Mouse (Mus musculus) bone marrow macrophage, adult 2 months (primary cell): Measurements from ENCODE around the gene Ak9.

Source experiments
- CTCF ChIP-seq: IDR thresholded peaks from 2 replicates; pipeline ENCODE4 v1.5.1; 2012; ENCODE audit warnings: low read depth, mild to moderate bottlenecking, low read length, moderate library complexity
- POLR2A ChIP-seq: IDR thresholded peaks from 2 replicates; pipeline ENCODE4 v1.6.1; 2012; ENCODE audit warnings: mild to moderate bottlenecking, low read depth, low read length, borderline replicate concordance

GRCm38 (mm10) chr10:41261218-41261617 is 42.6 kb upstream of the Ak9 start:
- TF ChIP-seq CTCF (no peak), POLR2A (no peak)
